Mouse (Mus musculus): ENCODE measurements at regions not wholly inside any gene's neighbourhood (a gene's known extent, or its start where the extent isn't known, plus 50 kb on each side); places are given as distances from the start of the nearest gene placed in this dataset.

DNA sequence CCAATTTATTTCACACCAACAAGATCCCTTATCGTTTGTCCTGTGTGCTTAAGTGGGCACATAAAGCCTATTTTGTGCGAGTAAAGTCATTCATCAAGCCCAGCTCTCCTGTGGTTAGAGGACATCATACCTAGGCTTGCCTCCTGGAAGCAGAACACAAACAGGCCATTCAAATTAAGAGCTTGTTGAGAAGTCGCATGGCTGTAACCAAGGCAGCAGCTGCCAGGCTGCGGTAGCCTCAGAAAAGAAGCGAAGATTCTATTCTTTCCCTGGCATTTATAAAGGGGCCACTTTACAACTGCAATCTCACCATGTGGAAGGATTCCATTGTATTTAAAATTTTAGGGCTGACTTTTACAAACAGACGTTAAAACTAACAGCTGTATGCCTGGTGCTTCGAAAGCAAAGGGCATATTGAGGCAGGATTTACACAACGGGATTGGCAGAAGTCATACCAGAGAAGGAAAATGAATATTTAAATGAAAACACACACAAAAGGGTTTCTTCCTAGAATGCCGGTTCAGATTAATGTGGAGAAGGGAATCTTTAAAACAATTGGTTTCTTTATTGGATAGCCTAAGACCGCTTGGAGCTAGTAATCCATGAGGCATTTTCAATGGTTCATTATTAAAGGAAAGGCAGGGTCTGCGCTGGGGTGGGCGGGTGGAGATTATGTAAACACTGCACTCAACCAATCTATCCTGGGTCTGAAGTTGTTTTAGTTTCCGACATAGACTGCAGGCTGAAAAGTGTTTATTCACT is 366.6 kb downstream of the Sfmbt2 start:
- no peak for TF ChIP-seq CTCF (IDR thresholded peaks at IDR 0.05; ENCODE audit: control insufficient read depth, insufficient read depth, insufficient read length)
- TF ChIP-seq MAX (IDR thresholded peaks at IDR 0.05) = no peak
- no peak for TF ChIP-seq USF1 (IDR thresholded peaks at IDR 0.05; ENCODE audit: low read depth)
- TF ChIP-seq CEBPB (IDR thresholded peaks at IDR 0.05; ENCODE audit: low read depth) = no peak

Data from C2C12 (cell line).